Mouse (Mus musculus) common myeloid progenitor, adult 5-6 weeks (primary cell): ENCODE data around the gene Il18r1. TPM values are rescaled to one million over a fixed set of nuclear protein-coding genes. Genes with fewer than 3 reads are reported as not detected.

Experiments
- total RNA-seq: library from RNA; stranded (forward); fragments of 200-1000, 187-1606 nt; gene quantifications from 2 replicates; pipeline ENCODE4 v1.2.3, GENCODE M21; 2017

Il18r1 gene
- total RNA-seq, 1 experiment from 2014 or later: 1.1 TPM

Other genes with a start within 250 kb of the Il18r1 start
- gene Il1r1, start 240.5 kb upstream of the Il18r1 start, total RNA-seq: 11.8 and 14.4 TPM in 2 replicates
- gene Il1rl2, start 140.9 kb upstream of the Il18r1 start, total RNA-seq: 1.4 and 4.2 TPM in 2 replicates
- 40.6 and 44.8 TPM in 2 replicates for gene Il1rl1, start 36.0 kb upstream of the Il18r1 start, total RNA-seq
- gene Il18rap, start 49.8 kb downstream of the Il18r1 start, total RNA-seq: 12.3 and 14.8 TPM in 2 replicates
- gene Slc9a4, start 114.5 kb downstream of the Il18r1 start, total RNA-seq: not detected in 2 replicates
- 0.29 and 0.50 TPM in 2 replicates for gene Slc9a2, start 215.0 kb downstream of the Il18r1 start, total RNA-seq